Mouse (Mus musculus): ENCODE data around the gene Npas1.

Gene Npas1

DNA sequence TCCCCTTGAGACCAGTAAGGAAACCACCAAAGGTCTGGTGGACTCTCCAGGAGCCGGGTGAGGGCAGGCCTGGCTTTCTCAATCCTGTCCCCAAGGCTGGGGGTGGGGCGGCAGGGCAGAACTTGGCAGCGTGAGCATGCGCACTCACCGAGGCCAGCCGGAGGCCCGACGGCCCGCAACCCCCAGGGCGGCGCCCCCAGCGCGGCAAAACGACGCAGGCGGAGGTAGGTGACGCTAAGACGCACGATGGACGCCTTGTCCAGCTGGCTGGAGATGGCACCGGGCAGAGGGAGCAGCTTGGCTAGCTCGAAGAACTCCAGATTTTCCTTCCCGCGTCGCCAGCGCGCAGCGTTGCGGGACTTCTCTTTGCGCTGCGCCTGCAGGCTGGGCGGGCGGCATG, 3.1 kb downstream of the Npas1 start:
- in situ Hi-C loops (cut with MboI; ENCODE audit: low pct_unique_long_range_greater_than_20kb in 1 of 2, low sequenced_read_pairs in 2 of 2, unreplicated experiment in 1 of 2): no loop called here

DNA sequence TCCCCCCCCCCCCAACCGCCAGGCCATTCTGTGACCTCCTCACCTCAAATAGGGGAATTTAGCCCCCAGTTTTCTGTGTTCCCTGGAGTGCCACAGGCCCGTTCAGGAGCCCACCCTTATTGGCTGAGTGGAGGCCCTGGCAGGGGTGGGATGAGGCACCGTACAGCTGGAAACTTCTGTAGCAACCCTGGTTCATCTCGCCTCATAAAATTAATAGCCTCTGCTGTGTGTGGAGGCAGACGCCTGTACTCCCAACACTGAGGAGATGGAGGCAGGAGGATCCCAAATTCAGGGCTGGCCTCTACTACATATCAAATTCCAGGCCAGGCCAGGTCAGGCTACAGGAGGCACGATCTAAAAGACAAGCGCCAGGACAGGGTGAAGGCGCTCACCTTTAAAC, 3.7 kb downstream of the Npas1 start:
- in situ Hi-C loops (cut with MboI; ENCODE audit: low pct_unique_long_range_greater_than_20kb in 1 of 2, low sequenced_read_pairs in 2 of 2, unreplicated experiment in 1 of 2): no loop called here

DNA sequence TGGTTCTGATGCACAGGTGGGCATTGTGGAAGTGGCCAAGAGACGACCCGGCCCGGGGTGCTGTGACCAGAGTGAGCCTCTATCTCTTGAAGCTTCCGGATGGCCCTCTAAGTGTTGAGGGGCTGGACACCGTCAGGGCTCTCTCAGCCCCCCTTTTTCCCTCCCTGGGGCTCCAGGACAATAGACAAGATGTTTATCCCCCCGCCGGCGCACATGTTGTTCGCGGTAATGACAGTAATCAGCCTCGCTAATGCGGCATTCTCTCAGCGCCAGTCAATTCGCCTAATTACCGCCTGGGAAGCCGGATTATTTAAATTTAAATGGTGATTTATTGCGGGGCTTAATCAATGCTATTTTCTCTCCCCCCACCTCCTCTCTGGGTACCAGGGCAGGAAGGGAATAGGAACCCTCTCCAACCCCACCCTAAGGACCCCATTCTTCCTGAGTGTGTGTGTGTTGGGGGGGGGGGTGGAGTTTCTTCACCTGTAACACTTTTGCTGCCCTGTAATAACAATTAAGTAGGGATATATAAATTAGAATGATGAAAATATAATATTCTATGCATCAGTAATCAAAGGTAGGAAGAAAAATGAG, 5.3 kb downstream of the Npas1 start:
- in situ Hi-C loops (cut with MboI; ENCODE audit: low pct_unique_long_range_greater_than_20kb in 1 of 2, low sequenced_read_pairs in 2 of 2, unreplicated experiment in 1 of 2): no loop called here

- in situ Hi-C loops (cut with MboI; ENCODE audit: low pct_unique_long_range_greater_than_20kb in 1 of 2, low sequenced_read_pairs in 2 of 2, unreplicated experiment in 1 of 2): no loop called here
Observed at GRCm38 (mm10) chr7:16471549-16471948, 6.0 kb downstream of the Npas1 start.

GRCm38 (mm10) chr7:16468115-16468514, 9.4 kb downstream of the Npas1 start:
- in situ Hi-C loops (cut with MboI; ENCODE audit: low pct_unique_long_range_greater_than_20kb in 1 of 2, low sequenced_read_pairs in 2 of 2, unreplicated experiment in 1 of 2): no loop called here

DNA sequence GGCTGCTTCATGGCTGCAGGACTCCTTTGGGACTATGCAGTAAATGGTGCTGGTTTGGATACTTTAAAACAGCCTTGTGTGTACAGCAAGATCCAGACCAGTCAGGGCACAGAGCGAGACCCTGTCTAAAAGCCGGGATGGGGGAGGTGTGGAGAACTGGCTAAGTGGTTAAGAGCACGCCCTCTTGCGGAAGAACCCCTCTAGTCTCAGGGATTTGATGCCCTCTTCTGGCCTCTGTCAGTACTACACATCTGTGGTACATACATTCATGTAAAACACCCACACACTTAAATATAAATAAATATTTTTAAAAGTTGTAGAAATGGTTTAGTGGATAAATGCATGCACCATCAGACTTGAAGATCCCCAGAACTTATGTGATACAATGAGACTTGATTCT, 11.0 kb downstream of the Npas1 start:
- in situ Hi-C loops (cut with MboI; ENCODE audit: low pct_unique_long_range_greater_than_20kb in 1 of 2, low sequenced_read_pairs in 2 of 2, unreplicated experiment in 1 of 2): no loop called here

GRCm38 (mm10) chr7:16465568-16465967, 12.0 kb downstream of the Npas1 start:
- in situ Hi-C loops (cut with MboI; ENCODE audit: low pct_unique_long_range_greater_than_20kb in 1 of 2, low sequenced_read_pairs in 2 of 2, unreplicated experiment in 1 of 2): no loop called here

GRCm38 (mm10) chr7:16465160-16465559, 12.4 kb downstream of the Npas1 start:
- in situ Hi-C loops (cut with MboI; ENCODE audit: low pct_unique_long_range_greater_than_20kb in 1 of 2, low sequenced_read_pairs in 2 of 2, unreplicated experiment in 1 of 2): no loop called here

DNA sequence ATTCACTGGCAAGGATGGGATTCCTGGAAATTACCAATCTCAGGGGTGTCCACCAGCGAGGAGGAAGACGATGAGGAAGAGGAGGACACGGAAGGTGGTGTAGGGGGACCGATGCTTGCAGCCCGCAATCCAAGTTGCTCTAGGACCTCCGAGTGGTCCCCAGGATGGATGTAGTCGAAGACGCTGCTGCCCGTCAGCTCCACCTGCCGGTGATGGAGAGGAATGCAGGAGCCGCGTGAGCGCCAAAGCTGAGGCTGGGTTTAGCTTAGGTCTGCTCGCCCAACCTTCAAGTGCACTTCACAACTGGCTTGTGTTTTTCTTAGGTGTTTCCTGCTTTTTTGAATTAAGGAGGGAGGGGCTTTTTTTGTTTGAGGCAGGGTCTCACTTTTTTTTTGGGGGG, 14.3 kb downstream of the Npas1 start:
- in situ Hi-C loops (cut with MboI; ENCODE audit: low pct_unique_long_range_greater_than_20kb in 1 of 2, low sequenced_read_pairs in 2 of 2, unreplicated experiment in 1 of 2): no loop called here

DNA sequence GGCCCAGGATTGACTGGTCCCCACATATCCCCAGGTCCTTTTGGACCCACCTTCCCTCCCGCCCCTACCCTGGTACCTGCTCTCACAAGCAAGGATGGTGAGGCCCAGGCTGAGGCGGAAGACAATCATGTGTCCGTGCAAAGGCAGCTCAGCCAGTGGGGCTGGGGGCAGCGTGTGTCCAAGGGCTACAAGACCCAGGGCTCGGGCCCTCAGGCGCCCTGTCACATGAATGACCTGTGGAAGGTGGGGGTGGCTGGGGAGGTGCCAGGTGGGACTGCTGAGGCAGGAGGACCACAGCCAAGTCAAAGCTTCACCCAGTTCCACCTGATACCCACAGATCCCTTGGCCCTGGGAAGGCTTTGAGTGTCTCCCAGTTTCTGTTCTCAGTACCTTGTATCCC, 15.8 kb downstream of the Npas1 start:
- in situ Hi-C loops (cut with MboI; ENCODE audit: low pct_unique_long_range_greater_than_20kb in 1 of 2, low sequenced_read_pairs in 2 of 2, unreplicated experiment in 1 of 2): no loop called here

- in situ Hi-C loops (cut with MboI; ENCODE audit: low pct_unique_long_range_greater_than_20kb in 1 of 2, low sequenced_read_pairs in 2 of 2, unreplicated experiment in 1 of 2): no loop called here
Observed at GRCm38 (mm10) chr7:16461151-16461550, 16.4 kb downstream of the Npas1 start.

DNA sequence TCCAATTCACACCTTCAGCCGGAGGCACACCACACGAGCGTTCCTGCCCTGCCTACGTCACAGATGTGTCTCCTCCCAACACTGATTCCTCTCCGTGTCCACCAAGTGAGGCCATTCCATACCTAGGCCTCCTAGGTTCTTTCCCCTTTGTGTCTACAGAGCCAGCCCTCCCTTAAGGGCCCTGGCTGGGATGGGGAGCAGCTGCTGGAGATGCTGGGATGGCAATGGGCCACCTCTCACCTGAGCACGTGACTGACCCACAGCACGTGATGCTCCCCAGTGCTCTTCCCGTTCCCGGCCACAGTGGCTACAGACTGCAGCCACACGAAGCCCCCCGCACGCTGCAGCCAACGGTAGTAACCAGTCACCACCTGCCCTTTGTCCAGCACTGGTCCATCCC, 17.0 kb downstream of the Npas1 start:
- in situ Hi-C loops (cut with MboI; ENCODE audit: low pct_unique_long_range_greater_than_20kb in 1 of 2, low sequenced_read_pairs in 2 of 2, unreplicated experiment in 1 of 2): no loop called here

DNA sequence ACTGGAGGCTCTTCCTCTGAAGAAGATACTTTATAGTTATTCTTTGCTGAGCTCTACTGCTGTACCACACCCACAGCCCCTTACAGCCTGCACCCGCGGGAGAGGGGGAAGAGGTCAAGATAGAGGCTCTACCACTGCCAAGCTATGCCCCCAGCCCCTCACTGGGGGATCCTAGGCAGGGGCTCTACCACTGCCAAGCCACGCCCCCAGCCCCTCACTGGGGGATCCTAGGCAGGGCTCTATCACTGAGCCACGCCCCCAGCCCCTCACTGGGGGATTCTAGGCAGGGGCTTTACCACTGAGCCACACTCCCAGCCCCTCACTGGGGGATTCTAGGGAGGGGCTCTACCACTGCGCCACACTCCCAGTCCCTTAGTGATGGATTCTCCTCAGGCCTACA, 21.2 kb downstream of the Npas1 start:
- in situ Hi-C loops (cut with MboI; ENCODE audit: low pct_unique_long_range_greater_than_20kb in 1 of 2, low sequenced_read_pairs in 2 of 2, unreplicated experiment in 1 of 2): loop anchor here in 1 of 2 experiments (5.0 kb wide), 1 partner anchor 49 kb away; no protein-coding TSS in a partner anchor

DNA sequence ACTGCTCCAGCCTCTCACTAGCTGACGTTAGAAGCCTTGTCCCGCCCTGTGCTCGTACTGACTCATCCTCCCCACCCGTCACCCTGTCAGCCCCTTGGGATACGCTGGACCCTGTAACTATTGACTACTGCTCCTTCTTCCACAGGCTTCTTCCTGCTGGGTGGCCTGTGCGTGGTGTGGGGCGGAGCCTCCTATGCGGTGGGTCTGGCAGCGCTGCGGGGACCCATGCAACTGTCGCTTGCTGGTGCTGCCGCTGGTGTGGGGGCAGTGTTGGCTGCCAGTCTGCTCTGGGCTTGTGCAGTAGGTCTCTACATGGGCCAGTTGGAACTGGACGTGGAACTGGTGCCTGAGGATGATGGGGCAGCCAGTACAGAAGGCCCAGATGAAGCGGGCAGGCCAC, 22.5 kb downstream of the Npas1 start:
- in situ Hi-C loops (cut with MboI; ENCODE audit: low pct_unique_long_range_greater_than_20kb in 1 of 2, low sequenced_read_pairs in 2 of 2, unreplicated experiment in 1 of 2): loop anchor here in 1 of 2 experiments (5.0 kb wide), 1 partner anchor 48 kb away; no protein-coding TSS in a partner anchor

- in situ Hi-C loops (cut with MboI; ENCODE audit: low pct_unique_long_range_greater_than_20kb in 1 of 2, low sequenced_read_pairs in 2 of 2, unreplicated experiment in 1 of 2): no loop called here
Observed at GRCm38 (mm10) chr7:16453118-16453711, 24.3 kb downstream of the Npas1 start.

GRCm38 (mm10) chr7:16452587-16453073, 24.9 kb downstream of the Npas1 start, which contains the start of gene Tmem160:
TSS of gene Tmem160 (plus strand) at chr7:16452779.
- in situ Hi-C loops (cut with MboI; ENCODE audit: low pct_unique_long_range_greater_than_20kb in 1 of 2, low sequenced_read_pairs in 2 of 2, unreplicated experiment in 1 of 2): no loop called here

GRCm38 (mm10) chr7:16451656-16452055, 25.9 kb downstream of the Npas1 start:
- in situ Hi-C loops (cut with MboI; ENCODE audit: low pct_unique_long_range_greater_than_20kb in 1 of 2, low sequenced_read_pairs in 2 of 2, unreplicated experiment in 1 of 2): no loop called here

GRCm38 (mm10) chr7:16441241-16441640, 36.3 kb downstream of the Npas1 start:
- in situ Hi-C loops (cut with MboI; ENCODE audit: low pct_unique_long_range_greater_than_20kb in 1 of 2, low sequenced_read_pairs in 2 of 2, unreplicated experiment in 1 of 2): no loop called here

DNA sequence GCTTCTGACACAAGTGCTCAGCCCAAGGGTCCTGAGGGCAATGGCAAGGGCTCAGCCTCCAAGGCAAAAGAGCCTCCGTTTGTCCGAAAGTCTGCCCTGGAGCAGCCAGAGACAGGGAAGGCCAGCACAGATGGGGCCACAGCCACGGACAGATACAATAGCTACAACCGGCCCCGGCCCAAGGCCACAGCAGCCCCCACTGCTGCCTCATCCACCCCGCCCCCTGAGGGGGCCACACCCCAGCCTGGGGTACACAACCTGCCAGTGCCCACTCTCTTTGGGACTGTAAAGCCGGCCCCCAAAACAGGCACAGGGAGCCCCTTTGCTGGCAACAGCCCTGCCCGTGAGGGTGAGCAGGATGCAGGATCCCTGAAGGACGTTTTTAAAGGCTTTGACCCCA, 42.4 kb downstream of the Npas1 start:
- in situ Hi-C loops (cut with MboI; ENCODE audit: low pct_unique_long_range_greater_than_20kb in 1 of 2, low sequenced_read_pairs in 2 of 2, unreplicated experiment in 1 of 2): no loop called here

GRCm38 (mm10) chr7:16433352-16433971, 44.1 kb downstream of the Npas1 start:
- in situ Hi-C loops (cut with MboI; ENCODE audit: low pct_unique_long_range_greater_than_20kb in 1 of 2, low sequenced_read_pairs in 2 of 2, unreplicated experiment in 1 of 2): no loop called here
